Mouse (Mus musculus): ENCODE measurements around the gene Slc1a2. TPM values are rescaled to one million over a fixed set of nuclear protein-coding genes. Genes with fewer than 3 reads are reported as not detected.

Gene Slc1a2
- polyA plus RNA-seq, 1 experiment = 0.41 TPM

DNA sequence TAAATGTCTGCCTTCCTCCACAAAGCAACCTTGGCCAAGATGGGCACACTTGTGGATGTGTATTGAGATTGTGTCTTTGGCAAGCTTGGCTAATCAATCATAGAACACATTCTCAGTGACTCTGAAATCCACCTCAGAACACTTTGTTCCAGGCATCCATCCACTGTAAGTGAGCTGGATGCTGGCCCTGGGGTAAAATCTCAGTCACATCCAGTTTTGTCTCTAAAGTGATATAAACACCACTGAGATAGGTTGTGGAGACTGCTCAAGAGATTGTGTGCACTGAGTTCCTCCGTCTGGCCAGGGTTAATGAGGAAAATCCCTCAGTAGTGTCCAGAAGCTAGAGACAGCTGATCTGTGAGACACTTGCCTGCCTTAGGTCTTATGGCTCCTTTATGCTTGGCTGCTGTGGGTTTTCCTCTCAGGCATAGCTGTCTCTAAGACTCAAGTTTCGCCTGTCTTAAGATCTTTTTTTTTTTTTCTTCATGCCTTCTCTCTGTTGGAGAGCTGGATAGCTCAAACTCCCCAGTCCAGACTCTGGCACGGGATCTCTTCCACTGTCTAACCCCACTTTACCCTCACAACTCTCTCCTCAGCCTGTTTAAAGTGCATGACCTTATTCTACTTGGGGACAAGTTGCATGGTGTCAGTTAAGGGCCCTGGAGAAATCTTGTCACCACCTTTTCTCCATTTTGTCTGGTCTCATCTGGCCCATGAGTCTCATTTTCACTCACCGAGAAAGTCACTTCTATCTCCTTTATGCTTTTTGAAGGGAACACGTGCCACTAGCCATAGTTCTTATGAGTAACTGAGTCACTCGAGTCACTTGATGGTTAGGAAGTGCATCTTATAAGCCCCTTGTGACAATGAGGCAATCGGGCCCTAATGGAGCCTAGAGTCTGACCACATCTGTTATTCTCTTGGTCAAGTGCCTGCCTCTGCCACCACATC, 54.5 kb downstream of the Slc1a2 start:
- no peak for DNase-seq (ENCODE audit: low read depth)

DNA sequence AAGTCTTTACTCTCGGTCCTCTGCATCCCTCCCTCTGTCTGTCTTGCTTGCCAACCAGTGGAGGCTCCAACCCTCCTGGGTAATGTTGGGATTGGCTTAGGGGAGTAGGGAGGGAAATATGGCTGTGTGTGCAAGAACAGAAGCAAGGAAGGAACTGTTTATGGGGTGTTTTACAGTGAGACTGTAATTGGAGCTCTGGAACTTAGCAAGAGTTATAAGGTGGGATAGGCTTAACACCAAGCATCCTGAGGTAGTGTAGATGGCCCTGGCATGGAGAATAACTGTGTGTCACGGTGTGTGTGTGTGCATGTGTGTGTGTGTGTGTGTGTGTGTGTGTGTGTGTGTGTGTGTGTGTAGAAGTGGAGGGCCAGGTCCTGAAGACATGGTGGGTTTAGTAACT, 55.9 kb downstream of the Slc1a2 start:
- no peak for DNase-seq (ENCODE audit: low read depth)

DNA sequence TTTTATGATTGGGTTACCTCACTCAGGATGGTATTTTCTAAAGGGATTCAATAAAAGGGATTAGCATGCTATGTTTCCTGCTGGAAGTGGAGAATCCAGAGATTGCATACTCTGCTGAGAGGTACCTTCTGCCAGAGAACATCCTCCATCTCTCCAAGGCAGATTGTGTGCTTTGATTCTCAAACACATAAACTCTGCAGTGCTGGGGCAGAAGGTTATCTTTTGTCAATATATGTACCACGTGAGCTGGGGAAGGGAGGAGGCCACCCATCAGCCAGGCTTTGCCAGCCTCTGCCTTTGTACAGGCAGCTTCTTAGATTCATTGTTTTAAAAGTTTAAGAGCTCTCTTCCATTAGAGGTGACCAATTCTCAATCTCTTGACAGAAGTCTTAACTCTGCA, 57.3 kb downstream of the Slc1a2 start:
- DNase-seq (ENCODE audit: low read depth) = no peak

DNA sequence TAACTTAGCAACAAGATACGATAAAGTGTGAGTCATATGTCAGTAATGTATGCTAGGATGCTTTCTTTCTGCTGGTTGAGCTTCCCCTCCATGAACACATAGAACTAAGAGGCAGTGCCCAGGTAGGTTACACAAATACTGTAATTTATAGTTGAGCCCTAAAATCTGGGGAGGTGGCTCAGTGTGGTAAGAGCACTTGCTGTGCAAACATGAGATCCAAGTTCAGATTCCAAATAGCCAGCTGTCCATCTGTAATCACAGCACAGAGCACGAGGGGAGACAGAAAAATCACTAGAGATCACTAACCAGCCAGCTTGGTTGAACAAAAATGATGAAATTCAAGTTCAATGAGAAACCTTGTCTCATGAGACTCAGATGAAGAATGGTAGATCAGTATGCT, 63.4 kb downstream of the Slc1a2 start:
- no peak for DNase-seq (ENCODE audit: low read depth)

DNA sequence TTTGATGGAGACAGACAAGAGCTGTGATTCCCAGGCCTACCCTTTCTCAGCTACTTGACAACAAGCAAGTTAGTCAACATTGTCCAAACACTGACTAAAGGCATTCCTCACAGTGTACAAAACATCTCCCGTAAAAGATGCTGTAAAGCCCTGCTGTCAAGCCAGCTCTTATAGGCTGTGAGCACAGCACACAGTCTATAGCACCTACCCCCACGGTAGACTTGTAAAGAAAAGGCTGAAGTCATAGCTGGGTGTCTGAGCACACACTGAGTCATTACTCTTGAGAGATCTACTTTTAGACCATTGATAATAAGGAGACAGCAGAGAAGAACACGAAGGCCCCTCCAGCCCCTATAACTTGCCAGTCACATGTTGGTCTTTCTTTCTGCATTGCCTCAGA, 66.6 kb downstream of the Slc1a2 start:
- no peak for DNase-seq (ENCODE audit: low read depth)

DNA sequence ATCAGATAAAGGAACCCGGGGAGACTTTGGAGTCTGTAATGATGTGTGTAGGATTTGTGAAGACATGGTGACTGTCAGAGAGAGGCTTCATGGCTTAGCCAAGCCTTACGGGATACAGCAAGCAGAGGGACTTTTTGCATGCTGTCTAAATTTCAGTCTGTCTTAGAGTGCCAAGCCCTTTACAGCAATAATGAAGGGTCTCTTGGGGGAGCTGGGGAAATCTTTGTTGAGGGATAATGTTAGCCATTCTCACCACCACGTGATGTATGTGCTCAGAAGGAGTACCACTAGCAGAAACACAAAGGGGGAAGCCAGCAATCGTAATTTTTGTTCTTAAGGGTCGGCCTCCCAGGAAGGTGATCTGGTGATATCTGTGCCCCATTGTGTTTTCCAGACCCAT, 71.9 kb downstream of the Slc1a2 start:
- no peak for DNase-seq (ENCODE audit: low read depth)

DNA sequence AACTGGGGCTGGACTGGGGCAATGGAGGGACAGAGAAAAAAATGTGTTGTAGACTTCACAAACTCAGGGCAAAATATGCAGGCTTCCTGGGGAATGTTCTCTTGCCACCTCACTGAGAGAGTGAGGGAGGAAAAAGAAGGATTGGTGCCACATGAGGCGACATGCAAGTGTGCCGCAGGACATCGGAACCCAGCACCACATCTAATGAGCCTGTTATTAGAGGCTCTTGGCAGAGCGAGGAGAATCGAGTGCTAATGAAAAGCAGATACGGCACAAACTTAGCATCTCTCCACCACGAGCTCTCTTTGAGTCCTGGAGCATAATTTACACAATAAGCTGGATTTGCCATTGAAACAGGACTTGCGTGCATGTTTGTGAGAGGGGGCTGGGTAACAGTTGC, 72.3 kb downstream of the Slc1a2 start:
- DNase-seq (ENCODE audit: low read depth) = no peak

DNA sequence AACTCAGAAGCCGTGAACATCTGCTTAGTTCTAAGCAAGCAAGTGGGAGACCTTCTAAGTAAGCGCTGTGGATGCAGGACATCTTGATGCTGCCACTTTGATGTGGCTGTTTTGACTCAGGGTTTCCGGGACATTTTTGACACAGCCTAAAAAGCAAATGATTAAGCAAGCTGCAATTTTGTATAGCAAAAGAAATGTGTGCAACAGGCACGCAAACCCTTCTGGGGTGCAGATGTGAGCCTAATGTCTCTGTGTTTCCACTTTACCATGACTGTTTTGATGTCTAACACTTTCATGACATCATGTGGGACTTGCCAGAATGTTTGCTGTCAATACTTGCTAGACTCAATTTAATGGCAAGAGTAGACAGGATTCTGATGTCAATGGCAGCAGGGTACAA, 74.7 kb downstream of the Slc1a2 start:
- DNase-seq (ENCODE audit: low read depth) = no peak

DNA sequence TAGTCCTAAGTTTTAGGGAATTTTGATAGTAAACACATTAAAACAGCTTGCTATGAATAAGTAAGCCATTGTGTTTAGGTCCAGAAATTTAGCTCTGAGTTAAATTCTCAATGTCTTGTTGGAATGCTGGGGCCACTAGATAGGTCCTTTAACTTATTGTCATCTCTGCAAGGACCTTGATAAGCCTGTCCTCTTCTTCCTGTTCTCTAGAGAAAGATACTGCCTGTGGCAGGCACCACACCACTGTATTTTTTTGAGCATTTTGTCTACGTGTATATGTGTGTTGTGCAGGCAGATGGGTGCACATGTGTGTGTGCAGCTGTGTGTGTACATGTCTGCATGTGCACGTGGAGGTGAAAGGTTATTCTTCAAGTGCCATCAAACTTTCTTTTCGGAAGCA, 75.6 kb downstream of the Slc1a2 start:
- no peak for DNase-seq (ENCODE audit: low read depth)

DNA sequence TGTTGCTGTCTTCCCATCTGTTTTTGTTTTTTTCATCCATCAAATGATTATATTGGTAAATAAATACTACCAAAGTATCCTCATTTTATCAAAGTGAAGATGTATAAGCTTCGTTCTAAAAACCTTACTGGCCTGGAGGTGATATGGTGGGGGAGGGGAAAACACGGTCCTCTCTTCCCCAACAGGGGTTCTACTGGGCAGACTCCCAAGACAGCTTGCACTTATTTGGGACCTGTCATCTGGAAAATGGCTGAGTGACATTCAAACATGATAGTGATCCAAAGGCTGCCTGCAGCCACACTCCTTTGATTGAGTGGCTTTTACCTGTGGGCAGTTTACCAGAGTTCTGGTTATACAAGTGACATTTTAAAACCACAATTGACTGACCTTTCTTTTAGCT, 76.6 kb downstream of the Slc1a2 start:
- no peak for DNase-seq (ENCODE audit: low read depth)

DNA sequence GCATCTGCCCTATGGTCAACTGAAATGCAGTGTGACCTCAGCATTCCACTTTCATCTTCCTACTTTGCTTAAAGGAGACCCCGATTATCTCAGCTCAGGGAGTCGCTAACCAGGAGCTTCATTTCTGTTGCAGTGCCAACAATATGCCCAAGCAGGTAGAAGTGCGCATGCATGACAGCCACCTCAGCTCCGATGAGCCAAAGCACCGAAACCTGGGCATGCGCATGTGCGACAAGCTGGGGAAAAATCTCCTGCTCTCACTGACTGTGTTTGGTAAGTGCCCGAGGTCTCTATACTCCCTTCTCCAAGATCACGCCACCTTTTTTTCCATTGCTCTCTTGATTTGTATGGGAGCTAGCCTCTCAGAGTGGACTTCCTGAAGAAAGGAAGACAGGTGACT, 77.4 kb downstream of the Slc1a2 start:
- DNase-seq (ENCODE audit: low read depth) = no peak

DNA sequence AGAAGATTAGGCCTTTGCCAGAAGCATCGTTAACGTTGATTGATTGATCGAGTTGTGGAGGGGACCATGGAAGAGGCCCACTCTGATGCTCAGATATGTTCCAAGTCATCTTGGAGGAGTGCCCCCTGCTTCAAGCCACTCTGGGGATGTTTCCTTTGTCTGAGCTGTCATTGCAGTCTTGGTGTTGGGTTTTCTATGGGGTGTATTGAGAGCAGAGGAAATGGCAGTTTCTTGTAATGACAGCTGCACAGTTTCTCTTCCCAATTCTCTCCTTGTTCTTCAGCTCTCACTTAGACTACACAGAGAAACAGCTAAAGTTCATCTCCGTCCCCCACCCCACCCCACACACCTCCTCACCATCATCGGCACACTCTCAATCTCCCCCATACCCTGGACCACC, 78.0 kb downstream of the Slc1a2 start:
- DNase-seq (ENCODE audit: low read depth) = no peak

DNA sequence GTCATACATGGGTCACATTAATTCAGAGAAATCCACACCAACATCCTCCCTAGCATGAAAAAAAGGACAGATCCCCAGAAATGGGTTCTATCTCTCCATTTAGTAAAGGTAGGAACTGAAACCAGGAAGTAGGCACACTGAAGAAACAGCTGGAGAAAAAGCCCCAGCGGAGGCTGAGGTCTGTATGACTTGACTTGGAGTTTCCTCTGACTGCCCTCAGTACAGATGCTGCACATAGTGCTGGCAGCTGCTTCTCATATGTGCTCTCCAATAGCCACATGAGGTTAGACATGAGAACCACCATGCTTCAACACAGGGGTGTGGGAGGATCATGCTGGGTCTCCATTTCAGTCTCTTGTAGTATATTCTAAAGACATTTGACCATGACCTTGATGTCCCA, 80.4 kb downstream of the Slc1a2 start:
- DNase-seq (ENCODE audit: low read depth) = no peak

DNA sequence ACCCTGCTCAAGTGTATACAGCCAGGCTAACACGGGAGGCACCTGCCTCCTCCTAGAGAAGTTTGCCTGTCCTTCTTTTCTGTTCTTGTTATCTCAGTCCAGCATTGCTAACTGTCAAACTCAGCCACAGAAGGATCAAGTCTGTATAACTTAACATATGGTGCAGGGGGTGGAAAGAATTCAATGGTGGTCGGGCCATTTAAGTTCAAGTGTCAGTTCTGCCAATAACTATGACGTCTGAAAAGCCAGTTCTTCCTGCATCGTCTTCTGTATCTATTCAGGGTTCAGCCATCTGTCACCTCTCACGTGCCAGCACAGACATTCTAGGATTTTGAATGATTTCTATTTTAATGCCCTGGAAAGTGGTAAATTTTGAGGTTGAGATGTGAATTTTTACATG, 84.2 kb downstream of the Slc1a2 start:
- DNase-seq (ENCODE audit: low read depth) = no peak

DNA sequence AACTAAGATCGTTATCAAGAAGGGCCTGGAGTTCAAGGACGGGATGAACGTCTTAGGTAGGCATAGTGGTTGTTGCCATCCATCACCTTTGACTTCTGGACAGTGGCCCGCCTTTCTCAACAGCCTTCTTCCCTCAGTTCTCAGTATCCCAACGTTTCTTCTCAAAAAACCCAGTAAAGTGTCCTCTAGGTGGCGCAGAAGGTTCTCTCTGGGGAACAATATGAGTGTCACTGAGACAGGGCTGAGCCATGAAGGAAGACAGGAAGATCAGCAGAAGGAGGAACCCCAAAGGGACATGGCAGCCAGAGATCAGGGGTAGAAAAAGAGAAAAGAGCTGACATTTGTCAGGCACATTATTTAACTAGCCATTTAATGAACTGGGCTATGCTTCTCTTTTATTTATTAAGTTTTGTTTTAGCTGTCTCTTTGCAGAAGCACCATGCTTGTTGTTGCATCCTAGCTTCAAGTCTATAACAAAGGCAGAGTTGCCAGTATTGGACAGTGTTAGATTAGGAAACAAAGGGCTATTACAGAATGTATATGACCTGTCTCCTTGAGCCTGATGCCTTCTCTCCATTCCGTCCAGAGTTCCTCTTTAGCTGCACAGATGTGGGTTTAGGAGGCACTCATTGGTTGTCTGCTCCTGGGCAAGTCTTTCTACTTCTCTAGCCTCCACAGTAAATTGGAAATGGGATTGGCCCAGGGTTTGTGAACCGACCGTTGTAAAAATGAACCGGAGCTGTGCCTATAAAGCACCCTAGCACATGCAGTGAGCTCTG, 85.6 kb downstream of the Slc1a2 start:
- DNase-seq (ENCODE audit: low read depth) = no peak

DNA sequence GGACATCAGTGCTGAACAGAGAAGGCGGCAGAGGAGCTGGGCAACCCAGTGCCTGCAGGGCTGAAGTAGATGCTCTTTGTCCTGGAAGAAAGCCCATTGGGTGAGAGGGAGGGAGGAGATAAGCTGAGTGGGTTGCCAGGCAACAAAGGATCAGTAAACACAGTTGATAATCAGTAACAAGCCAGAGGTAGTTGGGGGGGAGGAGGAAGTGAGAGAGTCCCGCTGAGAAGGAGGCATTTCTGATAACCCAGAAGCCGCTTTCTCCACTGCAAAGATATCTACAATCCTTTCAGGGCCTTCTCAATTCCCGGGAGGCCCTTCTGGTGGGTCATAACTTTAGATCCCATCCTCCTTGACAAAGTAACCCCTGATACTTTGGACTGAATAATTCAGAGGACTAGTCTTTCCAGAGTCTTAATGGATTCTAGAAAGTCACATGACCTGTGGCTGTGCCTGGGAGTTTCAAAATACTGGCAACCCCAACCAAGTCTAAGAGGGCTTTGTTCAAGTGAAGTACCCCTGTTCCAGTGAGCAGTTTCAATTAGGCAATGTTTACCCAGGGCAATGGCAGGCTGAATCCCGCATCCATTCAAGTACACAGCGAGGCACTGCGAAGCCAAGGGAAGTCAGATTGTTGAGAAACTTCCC, 86.9 kb downstream of the Slc1a2 start:
- DNase-seq (ENCODE audit: low read depth) = peak; percentile 75

DNA sequence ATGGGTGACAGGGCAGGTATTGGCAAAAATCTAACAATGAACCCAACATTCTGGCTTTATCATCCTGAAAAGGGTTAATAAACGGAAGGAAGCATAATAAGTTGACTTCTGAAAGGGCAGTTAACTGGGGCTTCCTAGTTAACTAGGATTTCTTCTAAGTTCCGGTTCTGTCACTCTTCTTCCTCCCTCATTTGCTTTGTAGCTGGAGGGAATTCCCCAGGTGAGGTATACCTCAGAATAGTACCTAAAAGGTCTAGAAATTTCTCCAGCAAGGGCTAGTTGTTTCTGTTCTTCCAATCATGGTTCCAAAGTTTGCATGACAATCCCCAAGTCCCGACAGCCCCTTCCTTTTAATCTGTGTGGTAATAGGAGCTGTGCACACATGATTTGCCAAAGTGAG, 89.3 kb downstream of the Slc1a2 start:
- DNase-seq (ENCODE audit: low read depth) = no peak

DNA sequence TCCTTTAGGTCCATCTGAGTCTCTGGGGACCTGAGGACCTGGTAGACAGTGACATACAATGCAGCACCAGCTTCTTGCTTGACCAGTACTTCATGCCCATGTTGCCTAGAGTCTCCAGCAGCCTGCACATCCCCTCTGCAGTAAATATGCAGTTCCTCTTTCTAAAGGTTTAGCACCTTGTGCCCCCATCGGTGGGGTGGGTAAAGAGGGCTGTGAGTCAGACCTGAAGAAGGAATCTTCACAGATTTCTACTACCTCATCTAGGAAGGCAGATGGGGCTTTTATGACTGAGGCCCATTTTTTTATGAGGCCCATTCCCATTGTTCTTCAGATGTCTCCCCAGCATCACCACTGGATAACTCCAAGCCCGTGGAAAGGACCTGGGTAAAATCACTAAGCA, 91.5 kb downstream of the Slc1a2 start:
- no peak for DNase-seq (ENCODE audit: low read depth)

DNA sequence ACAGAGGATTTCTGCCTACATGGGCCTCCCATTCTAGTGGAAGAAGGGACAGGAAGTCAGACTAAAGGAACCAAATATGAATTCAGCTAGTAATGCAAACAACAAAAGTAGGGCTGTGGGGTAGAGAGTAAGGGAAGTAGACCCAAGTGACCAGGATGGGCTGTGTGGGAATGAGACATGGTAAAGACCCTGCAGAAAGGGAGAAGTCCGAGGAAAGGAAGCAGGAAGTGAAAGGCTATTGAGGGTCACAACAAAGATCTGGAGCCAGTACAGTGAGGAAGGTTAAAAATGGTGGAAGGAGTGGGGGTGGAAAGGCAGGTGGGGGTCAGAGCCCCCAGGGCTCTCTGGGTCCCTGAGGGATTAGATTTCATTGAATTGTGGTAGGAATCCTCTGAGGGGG, 93.4 kb downstream of the Slc1a2 start:
- DNase-seq (ENCODE audit: low read depth) = no peak

DNA sequence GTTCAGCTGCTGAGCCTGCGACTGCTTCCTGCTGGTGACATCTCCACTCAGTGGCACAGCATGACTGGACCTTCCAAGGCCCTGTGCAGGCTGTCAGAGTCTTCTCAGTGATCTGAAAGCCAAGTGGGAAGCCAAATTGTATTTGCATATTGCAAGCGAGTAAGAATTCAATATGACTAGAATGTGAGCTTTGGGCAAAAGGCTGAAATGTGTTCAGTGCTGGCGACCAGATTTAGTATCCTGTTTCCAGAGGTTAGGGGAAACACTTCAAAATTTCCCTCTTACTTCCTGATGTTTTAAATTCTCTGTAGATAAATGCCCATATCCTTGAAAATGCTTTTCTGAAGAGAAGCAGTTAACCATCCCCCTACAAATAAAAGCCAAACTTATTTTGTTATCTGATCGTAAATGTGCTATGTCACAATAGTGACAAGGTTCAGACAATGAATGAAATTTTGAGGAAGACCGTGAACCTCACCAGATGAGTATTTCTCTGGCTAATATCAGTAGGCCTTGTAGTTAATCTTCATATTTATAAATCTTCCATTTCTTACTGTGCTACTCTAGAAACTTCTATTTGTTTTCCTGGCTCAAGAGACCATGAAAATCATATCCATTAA, 98.9 kb downstream of the Slc1a2 start:
- no peak for DNase-seq (ENCODE audit: low read depth)

DNA sequence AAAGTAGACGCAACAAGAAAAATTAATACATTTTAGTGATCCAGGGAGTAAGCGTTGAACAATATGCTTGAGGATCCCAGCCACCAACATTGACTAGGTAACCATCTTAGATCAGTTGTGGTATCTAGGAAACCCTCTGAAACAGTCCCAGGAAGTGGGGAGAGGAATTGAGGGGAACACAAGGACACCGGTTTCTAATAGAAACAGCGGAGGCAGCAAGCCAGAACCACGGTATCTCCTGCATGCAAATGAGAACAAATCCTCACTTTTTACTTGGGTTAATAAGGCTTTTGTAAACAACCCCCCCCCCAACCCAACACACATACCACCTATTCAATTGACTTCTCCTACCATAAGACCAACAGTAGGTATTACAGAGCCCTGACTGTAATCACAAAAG, 101.0 kb downstream of the Slc1a2 start:
- no peak for DNase-seq (ENCODE audit: low read depth)
